ENCODE assay signal across 12 mouse cellular contexts in genomic region chr17:84115957-84116339, GRCm38 (mm10).
DNase-seq lines count a peak whose midpoint lies in the region; ATAC-seq and TF ChIP-seq lines count a peak whose summit lies in the region.
"Had no signal": no experiment of that assay in that cellular context is flagged by ENCODE, and none has a peak within 500 bp of the region (broad histone marks: within the 10 kb centered on the region; RNA-seq: fewer than 3 reads in every experiment).

No protein-coding gene starts in this region.

- no peaks in the 10 kb centered on the region for H3K27me3 ChIP-seq in hindbrain, embryonic 10.5 days (ENCODE audit: insufficient read depth, poor library complexity, severe bottlenecking)
- H3K27me3 ChIP-seq in hindbrain, embryonic 14.5 days (ENCODE audit: control insufficient read depth, insufficient read depth, low read length): no peaks in the 10 kb centered on the region
- no peaks in the 10 kb centered on the region for H3K27me3 ChIP-seq in thymus, adult 2 months (ENCODE audit: control insufficient read depth, insufficient read depth, low read length)
- no peaks in the 10 kb centered on the region for H3K27me3 ChIP-seq in embryonic facial prominence, embryonic 14.5 days (replicated peaks; ENCODE audit: control insufficient read depth, insufficient read depth, low read length)
- no peaks in the 10 kb centered on the region for H3K27me3 ChIP-seq in stomach, embryonic 16.5 days (ENCODE audit: control insufficient read depth, insufficient read depth, low read length)
- no peaks in the 10 kb centered on the region for H3K27me3 ChIP-seq in intestine, embryonic 16.5 days (replicated peaks; ENCODE audit: control insufficient read depth, insufficient read depth, low read length)

- TF ChIP-seq POLR2A in thymus, adult 2 months (IDR thresholded peaks at IDR 0.05; ENCODE audit: control insufficient read depth, extremely low read depth, insufficient read depth, low read length, poor library complexity): no peak

- H3K36me3 ChIP-seq in hindbrain, embryonic 10.5 days: no peaks in the 10 kb centered on the region
- H3K36me3 ChIP-seq in hindbrain, embryonic 14.5 days (replicated peaks; ENCODE audit: control insufficient read depth, insufficient read depth): no peaks in the 10 kb centered on the region
- H3K36me3 ChIP-seq in thymus, adult 2 months (ENCODE audit: control insufficient read depth, insufficient read depth, low read length): no peaks in the 10 kb centered on the region
- H3K36me3 ChIP-seq in embryonic facial prominence, embryonic 14.5 days (ENCODE audit: control insufficient read depth, insufficient read depth, low read length): no peaks in the 10 kb centered on the region
- no peaks in the 10 kb centered on the region for H3K36me3 ChIP-seq in stomach, embryonic 16.5 days (ENCODE audit: control insufficient read depth, insufficient read depth, low read length)
- no peaks in the 10 kb centered on the region for H3K36me3 ChIP-seq in intestine, embryonic 16.5 days (ENCODE audit: control insufficient read depth, insufficient read depth, low read length)

- no peak for TF ChIP-seq CTCF in thymus, adult 2 months (IDR thresholded peaks at IDR 0.05; ENCODE audit: borderline replicate concordance, control insufficient read depth, extremely low read depth, insufficient read depth, low read length, poor library complexity)

- WGBS in hindbrain, embryonic 10.5 days: 92% methylated on average over 3 of the region's 3 CpGs
- WGBS in hindbrain, embryonic 14.5 days: 72% methylated on average over 3 of the region's 3 CpGs
- 16% methylated on average over 3 of the region's 3 CpGs for WGBS in thymus, adult 2 months
- 48% methylated on average over 3 of the region's 3 CpGs for WGBS in embryonic facial prominence, embryonic 14.5 days
- 62% methylated on average over 3 of the region's 3 CpGs for WGBS in stomach, embryonic 16.5 days
- whole genome bisulfite sequencing in intestine, embryonic 16.5 days: 68% methylated on average over 3 of the region's 3 CpGs

- H3K4me1 ChIP-seq in hindbrain, embryonic 10.5 days (replicated peaks): peaks cover 62% of the 10 kb centered on the region
- peaks cover 6% of the 10 kb centered on the region; the same call in 1 of the 2 replicates for H3K4me1 ChIP-seq in hindbrain, embryonic 14.5 days (replicated peaks; ENCODE audit: control insufficient read depth, insufficient read depth, low read length)
- peaks cover 81% of the 10 kb centered on the region for H3K4me1 ChIP-seq in thymus, adult 2 months (replicated peaks; ENCODE audit: control insufficient read depth, insufficient read depth, low read length)
- peaks cover 24% of the 10 kb centered on the region for H3K4me1 ChIP-seq in embryonic facial prominence, embryonic 14.5 days (ENCODE audit: control insufficient read depth, insufficient read depth, low read length)
- H3K4me1 ChIP-seq in stomach, embryonic 16.5 days (ENCODE audit: control insufficient read depth, insufficient read depth, low read length): peaks cover 29% of the 10 kb centered on the region
- peaks cover 30% of the 10 kb centered on the region for H3K4me1 ChIP-seq in intestine, embryonic 16.5 days (ENCODE audit: control insufficient read depth, insufficient read depth, low read length)

- H3K4me3 ChIP-seq in hindbrain, embryonic 10.5 days: no peak overlapping the region
- H3K4me3 ChIP-seq in hindbrain, embryonic 14.5 days (replicated peaks; ENCODE audit: low read length): no peak overlapping the region
- H3K4me3 ChIP-seq in thymus, adult 2 months (ENCODE audit: control insufficient read depth, insufficient read depth, low read length): no peak overlapping the region
- no peak overlapping the region for H3K4me3 ChIP-seq in embryonic facial prominence, embryonic 14.5 days (ENCODE audit: low read depth, low read length)
- no peak overlapping the region for H3K4me3 ChIP-seq in stomach, embryonic 16.5 days (replicated peaks; ENCODE audit: low read length)
- no peak overlapping the region for H3K4me3 ChIP-seq in intestine, embryonic 16.5 days (ENCODE audit: low read length)

- no peaks in the 10 kb centered on the region for H3K9me3 ChIP-seq in hindbrain, embryonic 10.5 days
- no peaks in the 10 kb centered on the region for H3K9me3 ChIP-seq in hindbrain, embryonic 14.5 days (ENCODE audit: control insufficient read depth, low read length)
- no peaks in the 10 kb centered on the region for H3K9me3 ChIP-seq in embryonic facial prominence, embryonic 14.5 days (ENCODE audit: control insufficient read depth, low read length)
- H3K9me3 ChIP-seq in stomach, embryonic 16.5 days (replicated peaks; ENCODE audit: control insufficient read depth, low read length): no peaks in the 10 kb centered on the region
- no peaks in the 10 kb centered on the region for H3K9me3 ChIP-seq in intestine, embryonic 16.5 days (ENCODE audit: control insufficient read depth, low read length)

- no peak for DNase-seq in hindbrain, embryonic 10.5 days (ENCODE audit: low spot score)
- no peak for DNase-seq in hindbrain, embryonic 14.5 days (ENCODE audit: low spot score)
- DNase-seq in thymus, adult 2 months: no peak
- DNase-seq in thymus, postnatal 4 days: no peak
- peak; percentile 38 for DNase-seq in embryonic facial prominence, embryonic 14.5 days (ENCODE audit: low spot score)
- no peak for DNase-seq in layer of hippocampus, adult 18-20 months (ENCODE audit: low spot score in 2 of 2)
- DNase-seq: cerebellum, postnatal 25 days; gastrocnemius, postnatal 36 days; kidney, postnatal 14 days; right cerebral cortex, adult 18-20 months had no signal

- H3K4me2 ChIP-seq in hindbrain, embryonic 14.5 days (replicated peaks): no peak overlapping the region
- H3K4me2 ChIP-seq in embryonic facial prominence, embryonic 14.5 days (ENCODE audit: low read depth, low read length): no peak overlapping the region
- no peak overlapping the region for H3K4me2 ChIP-seq in stomach, embryonic 16.5 days (ENCODE audit: low read depth, low read length)
- H3K4me2 ChIP-seq in intestine, embryonic 16.5 days (ENCODE audit: low read depth, low read length): no peak overlapping the region

- peak overlapping the region; percentile 9; the same call in 1 of the 2 replicates for H3K27ac ChIP-seq in hindbrain, embryonic 10.5 days
- H3K27ac ChIP-seq in hindbrain, embryonic 14.5 days: no peak overlapping the region
- H3K27ac ChIP-seq in thymus, adult 2 months (ENCODE audit: control insufficient read depth, insufficient read depth, low read length): peak overlapping the region; percentile 69
- no peak overlapping the region for H3K27ac ChIP-seq in embryonic facial prominence, embryonic 14.5 days (replicated peaks; ENCODE audit: low read depth, low read length)
- H3K27ac ChIP-seq in stomach, embryonic 16.5 days (ENCODE audit: low read length): peak overlapping the region; percentile 34; the same call in 1 of the 2 replicates
- no peak overlapping the region for H3K27ac ChIP-seq in intestine, embryonic 16.5 days (ENCODE audit: low read length)

- no peak overlapping the region for H3K9ac ChIP-seq in hindbrain, embryonic 14.5 days
- H3K9ac ChIP-seq in embryonic facial prominence, embryonic 14.5 days (ENCODE audit: low read depth, low read length): no peak overlapping the region
- H3K9ac ChIP-seq in stomach, embryonic 16.5 days (ENCODE audit: low read length): no peak overlapping the region
- H3K9ac ChIP-seq in intestine, embryonic 16.5 days (ENCODE audit: low read depth, low read length): no peak overlapping the region

- no peak for ATAC-seq in hindbrain, embryonic 14.5 days (ENCODE audit: low FRiP score)
- no peak for ATAC-seq in embryonic facial prominence, embryonic 14.5 days (ENCODE audit: low read depth)
- no peak for ATAC-seq in stomach, embryonic 16.5 days (ENCODE audit: insufficient read depth, low FRiP score)
- no peak for ATAC-seq in intestine, embryonic 16.5 days

Comparison
In these comparisons a context has a peak if more than half of its experiments do, and no peak if none do; other contexts are left out.
1. H3K27ac ChIP-seq: peak in hindbrain, embryonic 10.5 days (single experiment), thymus, adult 2 months (single experiment) and stomach, embryonic 16.5 days (single experiment); none in hindbrain, embryonic 14.5 days (single experiment), embryonic facial prominence, embryonic 14.5 days (single experiment) and intestine, embryonic 16.5 days (single experiment).